Mouse (Mus musculus): Measurements from ENCODE around the gene Mrps18b. TPM values are rescaled to one million over a fixed set of nuclear protein-coding genes. Genes with fewer than 3 reads are reported as not detected.
A peak's percentile ranks its signal among the peaks of the same experiment; 100 is the strongest.

Mrps18b gene
- polyA plus RNA-seq, 1 experiment from 2014 or later, result 83.4 TPM

GRCm38 (mm10) chr17:35929534-35929933, 13.3 kb upstream of the Mrps18b start:
- Histone ChIP-seq H3K4me3 (ENCODE audit: low read depth, low read length) (no peak overlapping the region), H3K27me3 (ENCODE audit: control insufficient read depth, insufficient read depth, low read length) (no peaks in the 10 kb centered on the region), H3K4me2 (replicated peaks; ENCODE audit: low read depth) (no peak overlapping the region), H3K4me1 (replicated peaks; ENCODE audit: control insufficient read depth, insufficient read depth) (no peaks in the 10 kb centered on the region), H3K9me3 (ENCODE audit: control insufficient read depth, low read length) (no peaks in the 10 kb centered on the region), H3K27ac (replicated peaks) (no peak overlapping the region), H3K36me3 (ENCODE audit: control insufficient read depth, insufficient read depth, low read length) (peaks cover 36% of the 10 kb centered on the region), H3K9ac (ENCODE audit: low read length) (no peak overlapping the region)
- no peak for TF ChIP-seq EP300 (optimal IDR thresholded peaks at IDR 0.05)
- no peak for TF ChIP-seq CTCF (IDR thresholded peaks at IDR 0.05; ENCODE audit: low read depth)
- no peak for DNase-seq (ENCODE audit: low spot score)
- no peak; the same call in 1 of the 2 replicates for ATAC-seq (ENCODE audit: low FRiP score, low TSS enrichment)
- 97% methylated on average over 2 of the region's 2 CpGs for WGBS

GRCm38 (mm10) chr17:35927471-35927870, 11.3 kb upstream of the Mrps18b start:
- H3K27me3 ChIP-seq (ENCODE audit: control insufficient read depth, insufficient read depth, low read length), result no peaks in the 10 kb centered on the region
- no peaks in the 10 kb centered on the region for H3K4me1 ChIP-seq (replicated peaks; ENCODE audit: control insufficient read depth, insufficient read depth)
- whole genome bisulfite sequencing, result 66% methylated on average over 1 of the region's 1 CpGs
- H3K4me3 ChIP-seq (ENCODE audit: low read depth, low read length), result no peak overlapping the region
- no peak overlapping the region for H3K4me2 ChIP-seq (replicated peaks; ENCODE audit: low read depth)
- no peak for ATAC-seq (ENCODE audit: low FRiP score, low TSS enrichment)
- no peak for DNase-seq (ENCODE audit: low spot score)
- no peaks in the 10 kb centered on the region for H3K9me3 ChIP-seq (ENCODE audit: control insufficient read depth, low read length)
- H3K9ac ChIP-seq (ENCODE audit: low read length), result no peak overlapping the region
- TF ChIP-seq EP300 (optimal IDR thresholded peaks at IDR 0.05) (no peak), CTCF (IDR thresholded peaks at IDR 0.05; ENCODE audit: low read depth) (no peak)
- H3K36me3 ChIP-seq (ENCODE audit: control insufficient read depth, insufficient read depth, low read length), result peaks cover 40% of the 10 kb centered on the region
- H3K27ac ChIP-seq (replicated peaks), result no peak overlapping the region

GRCm38 (mm10) chr17:35923281-35923680, 7.1 kb upstream of the Mrps18b start:
- Histone ChIP-seq H3K36me3 (ENCODE audit: control insufficient read depth, insufficient read depth, low read length) (peaks cover 23% of the 10 kb centered on the region), H3K9me3 (ENCODE audit: control insufficient read depth, low read length) (no peaks in the 10 kb centered on the region), H3K4me3 (ENCODE audit: low read depth, low read length) (no peak overlapping the region), H3K9ac (ENCODE audit: low read length) (no peak overlapping the region), H3K27me3 (ENCODE audit: control insufficient read depth, insufficient read depth, low read length) (no peaks in the 10 kb centered on the region), H3K4me2 (replicated peaks; ENCODE audit: low read depth) (no peak overlapping the region), H3K4me1 (replicated peaks; ENCODE audit: control insufficient read depth, insufficient read depth) (peaks cover 4% of the 10 kb centered on the region), H3K27ac (replicated peaks) (no peak overlapping the region)
- DNase-seq (ENCODE audit: low spot score) (no peak), ATAC-seq (ENCODE audit: low FRiP score, low TSS enrichment) (no peak)
- WGBS, result 91% methylated on average over 4 of the region's 4 CpGs
- TF ChIP-seq EP300 (optimal IDR thresholded peaks at IDR 0.05) (no peak), CTCF (IDR thresholded peaks at IDR 0.05; ENCODE audit: low read depth) (no peak)

GRCm38 (mm10) chr17:35922566-35922965, 6.4 kb upstream of the Mrps18b start:
- no peak for TF ChIP-seq CTCF (IDR thresholded peaks at IDR 0.05; ENCODE audit: low read depth)
- no peak for TF ChIP-seq EP300 (optimal IDR thresholded peaks at IDR 0.05)
- H3K4me2 ChIP-seq (replicated peaks; ENCODE audit: low read depth), result no peak overlapping the region
- ATAC-seq (ENCODE audit: low FRiP score, low TSS enrichment), result no peak
- no peaks in the 10 kb centered on the region for H3K27me3 ChIP-seq (ENCODE audit: control insufficient read depth, insufficient read depth, low read length)
- H3K9me3 ChIP-seq (ENCODE audit: control insufficient read depth, low read length), result no peaks in the 10 kb centered on the region
- H3K4me1 ChIP-seq (replicated peaks; ENCODE audit: control insufficient read depth, insufficient read depth), result peaks cover 4% of the 10 kb centered on the region
- peaks cover 16% of the 10 kb centered on the region for H3K36me3 ChIP-seq (ENCODE audit: control insufficient read depth, insufficient read depth, low read length)
- 0 out of 2 replicates have a peak overlapping the region, but pooled peaks have one; percentile 14 for H3K9ac ChIP-seq (ENCODE audit: low read length)
- 79% methylated on average over 3 of the region's 3 CpGs for WGBS
- no peak overlapping the region for H3K4me3 ChIP-seq (ENCODE audit: low read depth, low read length)
- no peak overlapping the region for H3K27ac ChIP-seq (replicated peaks)
- DNase-seq (ENCODE audit: low spot score), result no peak

GRCm38 (mm10) chr17:35921710-35922109, 5.5 kb upstream of the Mrps18b start:
- Histone ChIP-seq H3K9me3 (ENCODE audit: control insufficient read depth, low read length) (no peaks in the 10 kb centered on the region), H3K27me3 (ENCODE audit: control insufficient read depth, insufficient read depth, low read length) (no peaks in the 10 kb centered on the region), H3K9ac (ENCODE audit: low read length) (no peak overlapping the region), H3K4me2 (replicated peaks; ENCODE audit: low read depth) (no peak overlapping the region), H3K27ac (replicated peaks) (no peak overlapping the region), H3K36me3 (ENCODE audit: control insufficient read depth, insufficient read depth, low read length) (peaks cover 14% of the 10 kb centered on the region), H3K4me3 (ENCODE audit: low read depth, low read length) (no peak overlapping the region), H3K4me1 (replicated peaks; ENCODE audit: control insufficient read depth, insufficient read depth) (peaks cover 4% of the 10 kb centered on the region)
- no peak for TF ChIP-seq CTCF (IDR thresholded peaks at IDR 0.05; ENCODE audit: low read depth)
- no peak for TF ChIP-seq EP300 (optimal IDR thresholded peaks at IDR 0.05)
- ATAC-seq (ENCODE audit: low FRiP score, low TSS enrichment) (no peak), DNase-seq (ENCODE audit: low spot score) (no peak)
- 72% methylated on average over 4 of the region's 4 CpGs for whole genome bisulfite sequencing

- DNase-seq (ENCODE audit: low spot score), result peak; percentile 45
- H3K4me1 ChIP-seq (replicated peaks; ENCODE audit: control insufficient read depth, insufficient read depth), result peaks cover 4% of the 10 kb centered on the region
- H3K9ac ChIP-seq (ENCODE audit: low read length), result 0 out of 2 replicates have a peak overlapping the region, but pooled peaks have one; percentile 31
- 64% methylated on average over 5 of the region's 5 CpGs for WGBS
- H3K36me3 ChIP-seq (ENCODE audit: control insufficient read depth, insufficient read depth, low read length), result peaks cover 10% of the 10 kb centered on the region
- TF ChIP-seq EP300 (optimal IDR thresholded peaks at IDR 0.05) (no peak), CTCF (IDR thresholded peaks at IDR 0.05; ENCODE audit: low read depth) (peak; percentile 80)
- H3K27me3 ChIP-seq (ENCODE audit: control insufficient read depth, insufficient read depth, low read length), result no peaks in the 10 kb centered on the region
- peak overlapping the region; percentile 79; the same call in 1 of the 2 replicates for H3K27ac ChIP-seq (replicated peaks)
- ATAC-seq (ENCODE audit: low FRiP score, low TSS enrichment), result no peak
- H3K4me3 ChIP-seq (ENCODE audit: low read depth, low read length), result no peak overlapping the region
- H3K9me3 ChIP-seq (ENCODE audit: control insufficient read depth, low read length), result no peaks in the 10 kb centered on the region
- no peak overlapping the region for H3K4me2 ChIP-seq (replicated peaks; ENCODE audit: low read depth)
Measured at GRCm38 (mm10) chr17:35920862-35921562, 4.8 kb upstream of the Mrps18b start.

Measured in stomach, postnatal 0 days (tissue).